Mouse (Mus musculus) left cerebral cortex, adult 8-10 months (tissue): ENCODE results near the gene Zbtb38. TPM values are rescaled to one million over a fixed set of nuclear protein-coding genes. Genes with fewer than 3 reads are reported as not detected.
A peak's percentile ranks its signal among the peaks of the same experiment; 100 is the strongest.

Source experiments
- DNase-seq, 2 experiments: peaks; one replicate each; pipeline ENCODE4 v3.0.0; 2022; ENCODE audit warnings: low spot score in 2 of 2
- total RNA-seq, 4 experiments: library from RNA; stranded (reverse); gene quantifications; 2 replicates each; pipeline ENCODE4 v1.2.4; 2022

Gene Zbtb38
- total RNA-seq, 4 experiments from 2014 or later, result 57.7 to 67.6 (median 63.7) TPM

- no peak for DNase-seq
Measured at GRCm38 (mm10) chr9:96715171-96715570, 37.5 kb downstream of the Zbtb38 start.

GRCm38 (mm10) chr9:96713472-96714390, 38.9 kb downstream of the Zbtb38 start:
- DNase-seq, result no peak

GRCm38 (mm10) chr9:96712758-96713471, 39.7 kb downstream of the Zbtb38 start:
- DNase-seq, result no peak

GRCm38 (mm10) chr9:96712045-96712444, 40.6 kb downstream of the Zbtb38 start:
- DNase-seq, result no peak

DNA sequence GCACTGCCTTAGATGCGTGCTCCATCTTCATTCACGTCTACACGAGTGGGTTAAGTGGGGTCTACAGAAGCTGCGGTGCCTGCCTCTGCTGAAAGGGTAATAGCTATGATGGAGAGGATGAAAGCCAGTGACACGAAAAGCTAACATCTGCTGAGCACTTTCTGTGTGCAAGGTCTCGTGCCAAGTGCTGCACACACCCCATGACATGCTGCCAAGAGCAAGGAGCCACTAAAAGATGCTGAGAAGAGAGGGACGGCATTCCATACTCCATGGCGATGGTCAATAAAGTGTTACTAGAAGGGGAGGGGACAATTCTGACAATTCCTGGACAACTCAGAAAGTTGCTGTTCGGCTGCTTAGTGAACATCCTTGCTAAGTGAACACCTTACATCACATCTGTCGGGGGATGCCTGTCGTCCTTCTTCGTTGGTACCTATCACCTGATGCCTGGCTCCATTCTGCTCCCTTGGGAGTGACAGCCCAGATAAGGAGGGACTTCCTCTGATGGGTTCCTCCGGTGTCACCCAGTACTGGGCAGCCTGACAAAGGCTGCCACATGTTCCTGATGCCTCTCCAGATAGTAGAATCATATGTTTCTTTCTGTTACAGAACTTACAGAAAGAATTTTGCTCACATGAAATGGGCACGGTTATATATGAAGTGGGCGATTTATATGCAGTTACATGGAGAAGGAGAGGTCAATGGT, 42.2 kb downstream of the Zbtb38 start:
- DNase-seq, result no peak

DNA sequence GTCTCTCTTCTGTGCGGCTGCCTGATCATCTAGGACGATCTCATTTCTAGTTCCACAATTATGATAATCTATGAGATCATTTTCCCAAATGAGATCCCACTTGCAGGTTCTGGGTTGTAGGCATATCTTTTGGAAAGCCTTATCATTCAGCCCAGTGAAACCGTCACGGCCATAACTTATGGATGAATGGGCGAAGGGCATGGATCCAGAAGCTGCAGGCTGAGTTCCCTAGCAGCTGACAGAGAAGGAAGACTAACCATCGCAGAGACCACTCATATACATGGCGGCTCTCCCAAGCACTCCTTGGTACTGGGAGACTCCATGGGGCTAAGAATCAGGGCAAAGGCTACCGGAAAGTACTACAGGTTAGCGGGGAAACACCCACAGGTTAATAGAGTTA, 43.7 kb downstream of the Zbtb38 start:
- DNase-seq, result no peak

- DNase-seq, result no peak
Measured at GRCm38 (mm10) chr9:96707964-96708363, 44.7 kb downstream of the Zbtb38 start.

DNA sequence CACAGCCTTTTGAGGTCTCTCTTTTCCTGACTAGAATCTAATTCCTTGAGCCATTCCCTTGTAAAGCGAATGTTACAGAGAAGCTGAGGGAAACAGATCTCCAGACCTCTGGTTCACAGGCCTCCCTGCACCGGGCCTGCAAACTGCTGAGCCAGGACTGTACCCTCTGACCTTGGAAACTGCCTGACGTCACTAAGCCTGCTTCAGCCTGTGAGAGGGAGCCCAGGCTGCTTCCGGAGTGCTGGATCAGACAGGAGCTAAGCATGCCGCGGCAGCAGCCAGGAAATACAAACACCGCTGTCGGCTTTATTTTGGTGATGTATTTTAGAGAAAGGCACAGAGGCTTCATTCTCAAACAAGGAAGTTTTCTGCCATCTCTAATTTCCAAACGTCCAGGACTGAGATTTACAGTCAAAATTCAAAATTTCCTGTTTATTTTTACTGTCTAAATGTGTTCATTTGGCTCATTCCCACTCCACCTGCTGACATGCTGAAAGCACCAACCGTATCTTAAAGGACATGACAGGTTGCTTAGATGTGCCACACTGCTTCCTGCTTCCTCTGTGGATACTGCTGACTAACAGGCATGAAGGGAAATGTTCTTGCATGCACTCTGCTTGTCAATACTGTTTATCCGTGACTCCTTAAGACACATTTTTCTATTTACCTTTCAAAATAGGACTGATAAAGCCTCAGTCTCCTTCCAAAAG, 46.9 kb downstream of the Zbtb38 start:
- no peak for DNase-seq

DNA sequence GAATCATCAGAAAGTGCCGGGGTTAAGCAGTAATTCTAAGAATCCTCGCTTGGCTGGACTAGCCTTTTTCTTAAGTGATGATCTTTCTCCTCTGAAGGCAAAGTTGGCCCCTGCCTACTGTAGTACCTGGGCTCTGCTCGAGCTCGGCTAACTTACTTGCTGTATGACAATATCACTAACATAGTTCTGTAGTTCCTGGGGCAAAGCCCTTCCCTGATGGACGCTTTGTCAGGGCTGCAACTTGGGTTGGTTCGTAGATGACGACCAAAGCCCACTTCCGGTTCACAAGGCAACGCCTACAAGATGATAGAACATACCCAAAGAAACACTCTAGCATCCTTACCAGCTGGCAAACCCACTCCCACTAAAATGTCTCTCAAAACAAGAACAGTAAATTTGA, 47.7 kb downstream of the Zbtb38 start:
- DNase-seq, result no peak

DNA sequence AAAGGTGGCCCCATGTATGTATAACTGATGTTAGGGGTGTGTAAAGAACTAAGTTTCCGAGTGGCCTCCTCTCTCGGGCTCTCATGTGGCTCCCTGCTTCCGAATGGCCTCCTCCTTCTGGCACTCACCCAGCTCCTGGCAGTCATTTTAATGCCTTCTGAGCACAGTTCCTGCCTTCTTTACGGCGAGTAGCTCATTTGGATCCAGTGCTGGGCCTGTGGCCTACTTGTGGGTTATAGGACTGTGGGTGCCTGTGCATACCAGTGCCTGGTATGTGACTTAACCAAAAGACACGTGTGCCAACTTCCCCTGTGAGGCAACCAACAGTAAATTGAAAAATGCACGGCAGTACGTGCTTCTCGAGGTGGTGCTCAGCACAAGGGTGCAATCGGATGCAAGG, 50.7 kb downstream of the Zbtb38 start:
- DNase-seq, result no peak

- DNase-seq, result no peak
Measured at GRCm38 (mm10) chr9:96699276-96700035, 53.2 kb downstream of the Zbtb38 start.

DNA sequence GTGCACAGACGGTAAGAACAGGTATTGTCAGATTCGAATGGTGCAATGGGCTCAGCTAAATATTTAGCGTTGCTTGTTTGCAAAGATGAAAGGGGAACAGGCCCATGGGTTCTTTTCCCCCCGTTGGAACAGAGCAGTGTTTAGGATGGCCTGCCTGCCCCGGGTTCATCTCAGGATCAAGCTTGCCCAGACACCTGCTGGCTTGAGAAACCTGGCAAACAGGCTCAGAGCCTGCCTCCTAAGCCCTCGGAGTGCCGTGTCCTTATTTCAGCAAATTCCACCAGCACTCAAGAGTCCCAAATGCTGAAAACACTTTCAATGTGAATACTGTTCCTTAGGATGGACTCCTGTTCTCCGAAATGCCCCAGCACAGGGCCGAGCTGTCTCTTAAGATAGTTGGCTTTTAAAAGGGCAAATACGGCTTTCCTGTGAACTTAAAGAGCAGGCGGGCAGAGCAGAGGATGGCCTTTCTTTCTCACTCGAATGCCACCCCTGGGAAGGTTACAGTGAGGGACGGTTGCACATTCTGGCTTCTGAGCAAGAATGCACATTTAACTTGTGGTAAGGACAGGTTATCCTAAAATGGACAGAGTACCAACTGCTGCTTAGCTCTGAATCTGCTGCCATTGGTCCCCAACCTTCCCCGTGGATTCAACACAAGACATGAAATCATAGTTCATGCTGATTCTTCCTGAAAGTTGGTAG, 55.7 kb downstream of the Zbtb38 start:
- no peak for DNase-seq

DNA sequence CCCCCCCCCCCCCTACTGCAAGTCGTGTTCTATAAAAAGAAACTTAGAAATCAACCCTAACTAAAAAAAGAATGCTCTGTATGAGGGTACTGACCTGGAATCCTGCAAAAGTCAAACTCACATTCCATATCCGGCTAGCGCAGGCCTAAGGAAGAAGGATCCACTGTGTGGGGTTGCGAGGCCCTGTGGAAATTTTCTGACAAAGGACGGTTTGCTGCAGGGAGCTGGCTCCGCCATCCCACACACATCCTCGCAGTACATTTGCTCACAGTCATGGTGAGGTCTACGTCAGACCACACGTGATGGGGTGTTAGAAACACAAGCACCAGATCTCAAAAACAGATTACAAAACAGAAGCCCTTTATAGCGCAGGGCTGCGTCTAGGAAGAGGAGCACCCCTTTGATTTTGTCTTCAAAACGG, 56.5 kb downstream of the Zbtb38 start:
- DNase-seq, result peak in 1 of 2 experiments; percentile 83

- DNase-seq, result no peak
Measured at GRCm38 (mm10) chr9:96690461-96690863, 62.2 kb downstream of the Zbtb38 start.

DNA sequence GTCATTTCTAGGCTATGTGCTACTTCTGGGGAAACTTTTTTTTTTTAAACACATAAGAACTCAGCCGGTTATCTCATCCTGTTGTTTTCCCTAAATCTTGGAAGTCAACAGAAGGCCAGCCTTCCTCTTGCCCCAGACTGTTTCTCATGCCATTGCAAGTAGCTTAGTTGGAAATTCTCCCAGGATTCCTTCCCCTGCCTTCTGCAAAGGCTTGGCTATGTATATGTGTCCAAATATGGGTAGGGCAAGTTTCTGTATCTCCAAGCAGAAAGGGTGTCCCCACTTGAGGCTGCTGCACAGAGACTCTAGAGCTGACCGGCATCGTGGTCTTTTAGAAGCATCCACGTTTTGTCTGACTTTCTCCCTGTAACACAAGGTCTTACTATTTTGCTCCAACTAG, 63.6 kb downstream of the Zbtb38 start:
- DNase-seq, result no peak

DNA sequence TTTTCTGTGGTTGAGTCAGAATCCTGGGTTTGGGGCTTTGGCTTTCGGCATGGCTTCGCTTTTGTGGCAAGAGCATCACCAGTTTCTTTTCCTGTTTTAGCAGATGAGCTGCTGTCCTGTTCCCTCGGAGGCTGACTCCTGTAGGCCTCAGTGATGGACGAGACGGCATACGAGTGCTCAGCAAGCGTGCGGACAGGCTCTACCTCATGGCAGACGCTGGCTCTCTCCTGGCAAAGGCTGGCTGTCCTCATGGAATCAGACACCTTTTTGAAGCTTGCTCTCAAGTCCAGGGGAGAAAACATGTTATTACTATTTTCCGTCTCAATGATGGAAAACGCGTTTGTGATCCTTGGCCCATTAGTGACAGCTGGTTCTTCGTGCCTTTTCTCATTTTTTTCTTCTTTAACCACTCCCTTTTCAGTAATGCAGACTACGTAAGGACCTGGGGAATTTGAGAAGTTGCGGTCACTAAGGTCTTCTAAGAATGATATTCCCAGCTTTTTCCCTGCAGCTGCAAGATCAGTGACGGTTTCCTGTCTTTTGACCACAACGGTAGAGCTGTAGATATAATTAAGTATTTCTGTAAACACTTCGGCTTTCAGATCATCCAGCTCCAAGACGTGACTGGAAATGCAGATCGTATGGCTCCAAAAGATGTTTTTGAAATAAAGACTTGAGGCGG, 64.3 kb downstream of the Zbtb38 start:
- DNase-seq, result no peak

DNA sequence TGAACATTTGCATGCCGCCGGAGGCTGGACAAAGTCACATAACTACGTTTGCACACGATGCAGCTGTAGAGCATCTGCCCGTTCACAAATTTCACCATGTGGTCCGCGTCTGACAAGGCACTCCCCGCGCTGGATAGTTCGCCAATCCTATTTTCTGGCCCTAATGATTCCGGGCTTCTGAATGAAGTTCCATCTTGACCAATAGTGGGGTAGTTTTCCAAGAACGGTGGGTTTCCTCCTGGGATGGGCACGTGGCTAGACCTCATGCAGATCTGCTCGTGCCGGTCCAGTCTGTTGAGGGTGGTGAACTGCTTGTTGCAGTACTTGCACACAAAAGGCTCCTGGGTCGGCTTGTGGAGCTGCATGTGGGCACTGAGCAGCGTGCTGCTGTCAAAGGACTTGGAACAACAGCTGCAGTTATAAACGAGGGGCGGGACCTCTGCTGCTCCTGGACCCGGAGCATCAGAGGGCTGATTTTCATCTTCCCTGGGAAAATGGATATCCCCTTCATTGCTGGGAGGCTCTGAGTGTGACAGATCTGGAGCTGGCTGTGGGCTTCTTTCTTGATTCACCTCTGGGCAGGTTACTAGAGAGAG, 64.9 kb downstream of the Zbtb38 start:
- DNase-seq, result no peak

DNA sequence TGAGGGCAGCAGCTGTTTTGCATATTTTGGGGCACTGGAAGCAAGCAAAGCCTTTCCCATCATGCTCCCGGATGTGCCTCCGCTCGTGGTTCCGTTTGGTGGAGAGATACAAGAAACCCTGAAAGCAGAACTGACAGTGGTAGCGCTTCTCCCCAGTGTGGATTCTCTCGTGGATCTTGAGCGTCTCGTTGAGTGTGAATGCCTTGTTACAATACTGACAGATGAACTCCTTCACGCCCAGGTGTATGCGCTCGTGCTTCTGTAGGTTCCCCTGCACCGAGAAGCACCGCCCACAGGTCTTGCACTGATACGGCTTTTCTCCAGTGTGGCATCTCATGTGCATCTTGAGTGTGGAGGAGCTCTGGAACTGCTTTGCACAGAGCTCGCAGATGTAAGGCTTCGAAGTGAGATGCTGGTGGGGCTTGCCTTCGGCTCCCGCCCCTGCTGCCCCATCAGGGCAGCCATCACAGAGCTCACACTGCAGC, 67.0 kb downstream of the Zbtb38 start:
- no peak for DNase-seq
